Comparison of ENCODE assay signal across 7 mouse cellular contexts in the genomic region with DNA sequence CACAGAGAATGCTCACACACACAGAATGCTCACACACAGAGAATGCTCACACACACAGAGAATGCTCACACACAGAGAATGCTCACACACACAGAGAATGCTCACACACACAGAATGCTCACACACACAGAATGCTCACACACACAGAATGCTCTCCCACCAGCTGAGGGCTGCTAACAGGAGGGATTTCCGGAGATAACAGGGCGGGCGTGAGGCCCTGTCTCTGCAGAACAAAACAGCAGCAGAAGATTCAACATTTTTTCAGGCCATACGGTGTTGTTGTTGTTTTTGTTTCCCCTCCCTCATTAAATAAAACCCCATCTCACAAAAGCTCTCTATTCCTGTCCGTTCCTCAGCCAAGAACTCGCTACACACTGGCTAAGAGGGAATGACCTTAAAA. TPM values are rescaled to one million over a fixed set of nuclear protein-coding genes. Genes with fewer than 3 reads are reported as not detected.
"Had no signal": no experiment of that assay in that cellular context is flagged by ENCODE, and none has a peak within 500 bp of the region (broad histone marks: within the 10 kb centered on the region; RNA-seq: fewer than 3 reads in every experiment).

No protein-coding gene starts in this region.

RNA-seq across cellular contexts. Expression of a gene that starts 55.8 kb away (rescaled TPM):
- total RNA-seq: layer of hippocampus, adult 18-20 months; layer of hippocampus, postnatal 36 days; left cerebral cortex, postnatal 25 days; megakaryocyte-erythroid progenitor cell, adult 5-6 weeks had no signal
- polyA plus RNA-seq: midbrain, embryonic 12.5 days; midbrain, embryonic 16.5 days; neural tube, embryonic 13.5 days had no signal
